Mouse (Mus musculus): ENCODE results near the gene Immp2l. TPM values are rescaled to one million over a fixed set of nuclear protein-coding genes. Genes with fewer than 3 reads are reported as not detected.

The Immp2l gene
- polyA plus RNA-seq, 1 experiment from 2014 or later = 16.5 TPM

GRCm38 (mm10) chr12:40995618-40996370 is 28.1 kb upstream of the Immp2l start:
- no peak for ATAC-seq (ENCODE audit: low FRiP score, low read depth)
- 80% methylated on average over 9 of the region's 9 CpGs for WGBS
- H3K27ac ChIP-seq = no peak overlapping the region
- no peak overlapping the region for H3K4me2 ChIP-seq (replicated peaks)
- H3K27me3 ChIP-seq = no peaks in the 10 kb centered on the region
- H3K9me3 ChIP-seq = no peaks in the 10 kb centered on the region
- no peak overlapping the region for H3K9ac ChIP-seq
- no peaks in the 10 kb centered on the region for H3K36me3 ChIP-seq
- no peaks in the 10 kb centered on the region for H3K4me1 ChIP-seq
- H3K4me3 ChIP-seq = no peak overlapping the region

GRCm38 (mm10) chr12:41022516-41022915 is 1.4 kb upstream of the Immp2l start:
- Histone ChIP-seq H3K4me2 (replicated peaks) (no peak overlapping the region), H3K27ac (no peak overlapping the region), H3K9me3 (peaks cover 7% of the 10 kb centered on the region; the same call in 1 of the 2 replicates), H3K4me1 (peaks cover 6% of the 10 kb centered on the region; the same call in 1 of the 2 replicates), H3K4me3 (no peak overlapping the region), H3K27me3 (no peaks in the 10 kb centered on the region), H3K9ac (no peak overlapping the region), H3K36me3 (no peaks in the 10 kb centered on the region)
- ATAC-seq (ENCODE audit: low FRiP score, low read depth) = no peak
- 95% methylated on average over 1 of the region's 1 CpGs for WGBS

- H3K9ac ChIP-seq = peak overlapping the region; percentile 82
- peak overlapping the region; percentile 71 for H3K4me3 ChIP-seq
- H3K36me3 ChIP-seq = no peaks in the 10 kb centered on the region
- peaks cover 7% of the 10 kb centered on the region; the same call in 1 of the 2 replicates for H3K9me3 ChIP-seq
- H3K4me2 ChIP-seq (replicated peaks) = peak overlapping the region; percentile 75
- peaks cover 6% of the 10 kb centered on the region; the same call in 1 of the 2 replicates for H3K4me1 ChIP-seq
- 13% methylated on average over 9 of the region's 9 CpGs for WGBS
- H3K27ac ChIP-seq = 0 out of 2 replicates have a peak overlapping the region, but pooled peaks have one; percentile 28
- no peak for ATAC-seq (ENCODE audit: low FRiP score, low read depth)
- no peaks in the 10 kb centered on the region for H3K27me3 ChIP-seq
Measured at GRCm38 (mm10) chr12:41024512-41024911, 622 bp downstream of the Immp2l start.

- 78% methylated on average over 6 of the region's 6 CpGs for WGBS
- ATAC-seq (ENCODE audit: low FRiP score, low read depth) = no peak
- Histone ChIP-seq H3K36me3 (no peaks in the 10 kb centered on the region), H3K4me2 (replicated peaks) (no peak overlapping the region), H3K4me3 (no peak overlapping the region), H3K27me3 (no peaks in the 10 kb centered on the region), H3K27ac (no peak overlapping the region), H3K9me3 (no peaks in the 10 kb centered on the region; the same call in 1 of the 2 replicates), H3K9ac (no peak overlapping the region), H3K4me1 (peaks cover 6% of the 10 kb centered on the region; the same call in 1 of the 2 replicates)
Measured at GRCm38 (mm10) chr12:41027485-41027884, 3.6 kb downstream of the Immp2l start.

- 95% methylated on average over 2 of the region's 2 CpGs for WGBS
- Histone ChIP-seq H3K4me1 (no peaks in the 10 kb centered on the region), H3K27me3 (no peaks in the 10 kb centered on the region), H3K4me2 (replicated peaks) (no peak overlapping the region), H3K4me3 (no peak overlapping the region), H3K9me3 (peaks cover 4% of the 10 kb centered on the region; the same call in 1 of the 2 replicates), H3K27ac (no peak overlapping the region), H3K9ac (no peak overlapping the region), H3K36me3 (no peaks in the 10 kb centered on the region)
- no peak for ATAC-seq (ENCODE audit: low FRiP score, low read depth)
Measured at GRCm38 (mm10) chr12:41031119-41031518, 7.2 kb downstream of the Immp2l start.

- Histone ChIP-seq H3K36me3 (no peaks in the 10 kb centered on the region), H3K9ac (no peak overlapping the region), H3K9me3 (peaks cover 4% of the 10 kb centered on the region; the same call in 1 of the 2 replicates), H3K4me1 (no peaks in the 10 kb centered on the region), H3K27ac (no peak overlapping the region), H3K4me2 (replicated peaks) (no peak overlapping the region), H3K4me3 (no peak overlapping the region), H3K27me3 (no peaks in the 10 kb centered on the region)
- 89% methylated on average over 3 of the region's 3 CpGs for WGBS
- ATAC-seq (ENCODE audit: low FRiP score, low read depth) = no peak
Measured at GRCm38 (mm10) chr12:41033196-41033595, 9.3 kb downstream of the Immp2l start.

- WGBS = 60% methylated on average over 5 of the region's 5 CpGs
- H3K9ac ChIP-seq = no peak overlapping the region
- H3K27me3 ChIP-seq = no peaks in the 10 kb centered on the region
- no peaks in the 10 kb centered on the region for H3K9me3 ChIP-seq
- H3K27ac ChIP-seq = no peak overlapping the region
- no peak overlapping the region for H3K4me3 ChIP-seq
- H3K4me2 ChIP-seq (replicated peaks) = no peak overlapping the region
- no peaks in the 10 kb centered on the region for H3K36me3 ChIP-seq
- ATAC-seq (ENCODE audit: low FRiP score, low read depth) = no peak
- no peaks in the 10 kb centered on the region for H3K4me1 ChIP-seq
Measured at GRCm38 (mm10) chr12:41039834-41040233, 15.9 kb downstream of the Immp2l start.

- Histone ChIP-seq H3K4me3 (no peak overlapping the region), H3K4me2 (replicated peaks) (no peak overlapping the region), H3K9me3 (no peaks in the 10 kb centered on the region), H3K27ac (no peak overlapping the region), H3K27me3 (no peaks in the 10 kb centered on the region), H3K9ac (no peak overlapping the region), H3K4me1 (no peaks in the 10 kb centered on the region), H3K36me3 (no peaks in the 10 kb centered on the region)
- ATAC-seq (ENCODE audit: low FRiP score, low read depth) = no peak
- 89% methylated on average over 2 of the region's 2 CpGs for WGBS
Measured at GRCm38 (mm10) chr12:41041737-41042136, 17.8 kb downstream of the Immp2l start.

- Histone ChIP-seq H3K4me3 (no peak overlapping the region), H3K36me3 (no peaks in the 10 kb centered on the region), H3K9me3 (no peaks in the 10 kb centered on the region), H3K27me3 (no peaks in the 10 kb centered on the region), H3K27ac (no peak overlapping the region), H3K4me2 (replicated peaks) (no peak overlapping the region), H3K9ac (no peak overlapping the region), H3K4me1 (no peaks in the 10 kb centered on the region)
- no peak for ATAC-seq (ENCODE audit: low FRiP score, low read depth)
- 79% methylated on average over 12 of the region's 12 CpGs for WGBS
Measured at GRCm38 (mm10) chr12:41044493-41045132, 20.7 kb downstream of the Immp2l start.

- H3K9ac ChIP-seq = no peak overlapping the region
- no peak overlapping the region for H3K4me3 ChIP-seq
- H3K36me3 ChIP-seq = no peaks in the 10 kb centered on the region
- ATAC-seq (ENCODE audit: low FRiP score, low read depth) = no peak
- H3K27ac ChIP-seq = no peak overlapping the region
- no peak overlapping the region for H3K4me2 ChIP-seq (replicated peaks)
- no peaks in the 10 kb centered on the region for H3K4me1 ChIP-seq
- no peaks in the 10 kb centered on the region for H3K27me3 ChIP-seq
- WGBS = 91% methylated on average over 12 of the region's 12 CpGs
- no peaks in the 10 kb centered on the region for H3K9me3 ChIP-seq
Measured at GRCm38 (mm10) chr12:41047085-41047766, 23.3 kb downstream of the Immp2l start.

GRCm38 (mm10) chr12:41050945-41051344 is 27.1 kb downstream of the Immp2l start:
- WGBS = 90% methylated on average over 5 of the region's 5 CpGs

GRCm38 (mm10) chr12:41052897-41053296 is 29.0 kb downstream of the Immp2l start:
- Histone ChIP-seq H3K4me1 (no peaks in the 10 kb centered on the region), H3K9ac (no peak overlapping the region), H3K4me3 (no peak overlapping the region), H3K27me3 (no peaks in the 10 kb centered on the region), H3K4me2 (replicated peaks) (no peak overlapping the region), H3K36me3 (no peaks in the 10 kb centered on the region), H3K9me3 (no peaks in the 10 kb centered on the region), H3K27ac (no peak overlapping the region)
- no peak for ATAC-seq (ENCODE audit: low FRiP score, low read depth)
- WGBS = 77% methylated on average over 3 of the region's 3 CpGs

More at GRCm38 (mm10) chr12:41050945-41051344, 27.1 kb downstream of the Immp2l start:
- Histone ChIP-seq H3K27me3 (no peaks in the 10 kb centered on the region), H3K36me3 (no peaks in the 10 kb centered on the region), H3K4me2 (replicated peaks) (no peak overlapping the region), H3K9me3 (no peaks in the 10 kb centered on the region), H3K4me1 (no peaks in the 10 kb centered on the region), H3K27ac (no peak overlapping the region), H3K9ac (no peak overlapping the region), H3K4me3 (no peak overlapping the region)
- no peak for ATAC-seq (ENCODE audit: low FRiP score, low read depth)
